Mouse (Mus musculus) cerebellum, adult 9-11 months (tissue): ENCODE results near the gene Zfand3.

Experiments used
- DNase-seq: peaks from one replicate; pipeline ENCODE4 v3.0.0; 2022

The Zfand3 gene

GRCm38 (mm10) chr17:30196401-30197279, 192.1 kb downstream of the Zfand3 start:
- no peak for DNase-seq

- DNase-seq: no peak
Measured at GRCm38 (mm10) chr17:30197280-30198030, 192.9 kb downstream of the Zfand3 start.

- no peak for DNase-seq
Measured at GRCm38 (mm10) chr17:30198422-30198821, 193.9 kb downstream of the Zfand3 start.

GRCm38 (mm10) chr17:30199374-30200247, 195.1 kb downstream of the Zfand3 start:
- no peak for DNase-seq

- no peak for DNase-seq
Measured at GRCm38 (mm10) chr17:30200283-30200682, 195.8 kb downstream of the Zfand3 start.

- DNase-seq: no peak
Measured at GRCm38 (mm10) chr17:30205062-30205825, 200.7 kb downstream of the Zfand3 start.

GRCm38 (mm10) chr17:30210262-30210661, 205.7 kb downstream of the Zfand3 start:
- DNase-seq: peak; percentile 67

GRCm38 (mm10) chr17:30210936-30211335, 206.4 kb downstream of the Zfand3 start:
- DNase-seq: peak; percentile 81

- no peak for DNase-seq
Measured at GRCm38 (mm10) chr17:30212647-30213046, 208.1 kb downstream of the Zfand3 start.

- no peak for DNase-seq
Measured at GRCm38 (mm10) chr17:30213371-30213770, 208.8 kb downstream of the Zfand3 start.

GRCm38 (mm10) chr17:30214393-30214792, 209.9 kb downstream of the Zfand3 start:
- DNase-seq: no peak

GRCm38 (mm10) chr17:30215741-30216140, 211.2 kb downstream of the Zfand3 start:
- no peak for DNase-seq

GRCm38 (mm10) chr17:30221677-30222076, 217.1 kb downstream of the Zfand3 start:
- no peak for DNase-seq

GRCm38 (mm10) chr17:30222361-30222760, 217.8 kb downstream of the Zfand3 start:
- DNase-seq: no peak

GRCm38 (mm10) chr17:30222837-30223236, 218.3 kb downstream of the Zfand3 start:
- DNase-seq: no peak

- no peak for DNase-seq
Measured at GRCm38 (mm10) chr17:30225030-30225740, 220.7 kb downstream of the Zfand3 start.

- no peak for DNase-seq
Measured at GRCm38 (mm10) chr17:30228439-30229215, 224.1 kb downstream of the Zfand3 start.

GRCm38 (mm10) chr17:30230428-30230827, 225.9 kb downstream of the Zfand3 start:
- DNase-seq: no peak

GRCm38 (mm10) chr17:30231483-30231882, 226.9 kb downstream of the Zfand3 start:
- no peak for DNase-seq

GRCm38 (mm10) chr17:30232698-30233097, 228.2 kb downstream of the Zfand3 start:
- no peak for DNase-seq

- no peak for DNase-seq
Measured at GRCm38 (mm10) chr17:30235380-30235779, 230.8 kb downstream of the Zfand3 start.
